Mouse (Mus musculus) bone marrow macrophage, adult 2 months (primary cell): Measurements from ENCODE around the gene Zfp428. TPM values are rescaled to one million over a fixed set of nuclear protein-coding genes. Genes with fewer than 3 reads are reported as not detected.
A peak's percentile ranks its signal among the peaks of the same experiment; 100 is the strongest.
"Not testable (repeated sequence)": the region's sequence is repeated elsewhere in the genome, so short reads cannot be mapped to it uniquely, and the experiment has no call there.

Experiments
- H3K27ac ChIP-seq: 2 replicates; pipeline ENCODE4 v1.5.1; 2012; ENCODE audit warnings: low read depth, low read length; ENCODE audit not compliant: insufficient read depth
- H3K4me1 ChIP-seq: 2 replicates; pipeline ENCODE4 v1.6.1; 2012; ENCODE audit warnings: low read length; ENCODE audit not compliant: control insufficient read depth, insufficient read depth
- H3K4me3 ChIP-seq: 2 replicates; pipeline ENCODE4 v1.5.1; 2012; ENCODE audit warnings: mild to moderate bottlenecking, low read length, moderate library complexity; ENCODE audit not compliant: insufficient read depth
- CTCF ChIP-seq: IDR thresholded peaks from 2 replicates; pipeline ENCODE4 v1.5.1; 2012; ENCODE audit warnings: low read depth, mild to moderate bottlenecking, low read length, moderate library complexity
- POLR2A ChIP-seq: IDR thresholded peaks from 2 replicates; pipeline ENCODE4 v1.6.1; 2012; ENCODE audit warnings: mild to moderate bottlenecking, low read depth, low read length, borderline replicate concordance
- polyA plus RNA-seq: library from polyadenylated mRNA; stranded (reverse); fragments of >200 nt; gene quantifications from 2 replicates; pipeline ENCODE4 v1.2.4, GENCODE M21; 2012; ENCODE audit not compliant: missing spikeins, insufficient read depth, insufficient read length

Zfp428 gene
- polyA plus RNA-seq, 1 experiment: not detected

DNA sequence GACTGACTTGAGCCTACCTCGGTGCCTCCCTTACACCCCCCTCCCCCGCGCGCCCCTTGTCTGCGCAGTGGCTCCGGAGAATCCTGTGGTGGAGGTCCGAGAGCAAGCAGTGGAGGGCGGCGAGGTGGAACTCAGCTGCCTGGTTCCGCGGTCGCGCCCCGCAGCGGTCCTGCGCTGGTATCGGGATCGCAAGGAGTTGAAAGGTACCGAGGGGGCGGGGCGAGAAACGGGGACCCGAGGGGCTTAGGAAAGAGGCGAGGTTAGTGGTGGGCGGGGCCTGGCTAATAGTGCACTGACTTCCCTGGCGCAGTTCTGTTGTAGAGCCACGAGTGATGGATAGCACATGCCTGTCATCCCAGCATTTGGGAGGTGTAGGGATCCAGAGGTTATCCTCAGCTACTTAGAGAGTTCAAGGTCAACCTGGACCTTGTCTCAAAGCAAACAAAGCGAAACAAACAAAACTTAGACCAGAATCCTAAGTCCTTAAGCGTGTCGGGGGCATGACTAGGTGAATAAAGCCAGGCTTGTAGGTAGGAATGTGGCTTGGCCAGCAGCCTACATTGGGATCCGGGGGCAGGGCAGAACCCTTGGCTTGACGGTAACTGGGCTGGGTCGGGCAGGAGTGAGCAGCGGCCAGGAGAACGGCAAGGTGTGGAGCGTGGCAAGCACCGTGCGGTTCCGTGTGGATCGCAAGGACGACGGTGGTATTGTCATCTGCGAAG, 6.8 kb upstream of the Zfp428 start:
- Histone ChIP-seq H3K4me1 (no peaks in the 10 kb centered on the region), H3K27ac (no peak overlapping the region), H3K4me3 (no peak overlapping the region)
- no peak for TF ChIP-seq POLR2A

DNA sequence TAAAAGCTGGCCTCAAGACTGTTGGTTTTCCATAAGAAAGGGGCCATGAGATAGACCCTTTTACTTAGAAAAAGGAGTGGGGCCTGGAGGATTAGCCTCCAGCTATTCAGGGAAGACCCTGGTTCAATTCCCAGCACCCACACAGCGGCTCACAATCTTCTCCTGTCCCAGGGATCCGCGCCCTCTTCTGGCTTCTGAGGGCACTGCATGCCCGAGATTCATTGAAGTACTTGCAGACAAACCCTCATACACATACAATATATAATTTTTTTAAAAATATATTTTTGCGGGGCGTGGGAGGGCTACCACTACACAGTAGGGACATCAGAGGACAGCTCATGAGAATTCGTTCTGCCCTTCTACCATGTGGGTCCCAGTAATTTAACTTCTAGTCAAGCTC, 5.9 kb upstream of the Zfp428 start:
- H3K27ac ChIP-seq: no peak overlapping the region
- TF ChIP-seq POLR2A (no peak), CTCF (no peak)
- H3K4me1 ChIP-seq: no peaks in the 10 kb centered on the region
- H3K4me3 ChIP-seq: no peak overlapping the region

DNA sequence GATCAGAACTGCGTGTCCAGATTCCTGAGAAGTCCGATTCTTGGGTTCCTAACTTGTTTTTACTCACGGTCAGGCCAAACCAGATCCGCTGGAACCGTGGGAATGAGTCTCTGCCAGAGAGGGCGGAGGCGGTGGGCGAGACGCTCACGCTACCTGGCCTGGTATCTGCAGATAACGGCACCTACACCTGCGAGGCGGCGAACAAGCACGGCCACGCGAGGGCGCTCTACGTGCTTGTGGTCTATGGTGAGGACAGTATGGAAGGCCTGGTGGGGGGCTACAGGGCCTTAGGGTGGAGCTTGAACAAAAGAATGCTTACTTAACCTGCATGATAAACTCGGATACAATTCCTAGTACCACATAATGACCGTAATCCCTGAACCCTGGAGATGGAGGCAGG, 5.3 kb upstream of the Zfp428 start:
- Histone ChIP-seq H3K27ac (no peak overlapping the region), H3K4me1 (no peaks in the 10 kb centered on the region), H3K4me3 (no peak overlapping the region)
- TF ChIP-seq POLR2A (no peak), CTCF (peak; percentile 52; the same call in 1 of the 2 replicates)

DNA sequence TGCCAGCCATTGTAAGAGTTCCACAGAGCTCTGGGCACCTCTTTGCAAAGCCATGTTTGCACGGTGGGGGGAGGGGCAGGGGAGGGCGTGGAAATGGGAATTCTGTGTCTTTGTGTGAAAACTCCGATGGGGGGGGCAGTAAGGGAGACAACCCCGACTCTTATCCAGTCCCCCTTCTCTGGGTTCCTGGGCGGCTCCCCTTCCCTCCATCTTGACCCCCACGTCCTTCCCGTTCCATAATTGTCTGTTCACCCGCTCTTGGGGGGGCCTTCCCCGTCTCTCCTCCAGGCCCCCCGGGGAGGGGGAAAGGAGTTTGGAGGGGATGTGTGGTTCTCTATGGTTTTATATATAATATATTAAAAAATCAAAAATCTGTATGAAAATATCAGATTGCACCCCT, 2.8 kb upstream of the Zfp428 start:
- TF ChIP-seq CTCF: no peak
- no peak for TF ChIP-seq POLR2A
- Histone ChIP-seq H3K27ac (no peak overlapping the region), H3K4me1 (peaks cover 5% of the 10 kb centered on the region; the same call in 1 of the 2 replicates), H3K4me3 (no peak overlapping the region)

DNA sequence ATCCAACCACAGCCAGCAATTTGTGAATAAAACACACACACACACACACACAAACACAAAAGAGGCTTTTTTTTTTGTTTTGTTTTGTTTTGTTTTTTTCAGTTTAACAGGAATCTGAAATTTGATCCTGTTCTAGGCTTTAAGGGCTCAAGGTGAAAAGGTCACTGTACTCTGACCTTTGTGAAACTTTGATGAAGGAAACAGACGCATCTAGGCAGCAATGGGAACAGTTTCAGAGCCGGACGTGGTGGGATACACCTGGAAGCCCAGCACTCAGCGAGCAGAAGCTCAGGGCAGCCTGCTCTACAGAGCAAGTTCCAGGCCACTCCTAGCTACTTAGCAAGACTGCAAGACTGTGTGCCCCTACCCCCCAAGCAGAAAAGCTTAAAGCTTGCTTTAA, 1.9 kb upstream of the Zfp428 start:
- Histone ChIP-seq H3K27ac (no peak overlapping the region), H3K4me3 (no peak overlapping the region), H3K4me1 (peaks cover 10% of the 10 kb centered on the region)
- TF ChIP-seq CTCF (no peak), POLR2A (no peak)

DNA sequence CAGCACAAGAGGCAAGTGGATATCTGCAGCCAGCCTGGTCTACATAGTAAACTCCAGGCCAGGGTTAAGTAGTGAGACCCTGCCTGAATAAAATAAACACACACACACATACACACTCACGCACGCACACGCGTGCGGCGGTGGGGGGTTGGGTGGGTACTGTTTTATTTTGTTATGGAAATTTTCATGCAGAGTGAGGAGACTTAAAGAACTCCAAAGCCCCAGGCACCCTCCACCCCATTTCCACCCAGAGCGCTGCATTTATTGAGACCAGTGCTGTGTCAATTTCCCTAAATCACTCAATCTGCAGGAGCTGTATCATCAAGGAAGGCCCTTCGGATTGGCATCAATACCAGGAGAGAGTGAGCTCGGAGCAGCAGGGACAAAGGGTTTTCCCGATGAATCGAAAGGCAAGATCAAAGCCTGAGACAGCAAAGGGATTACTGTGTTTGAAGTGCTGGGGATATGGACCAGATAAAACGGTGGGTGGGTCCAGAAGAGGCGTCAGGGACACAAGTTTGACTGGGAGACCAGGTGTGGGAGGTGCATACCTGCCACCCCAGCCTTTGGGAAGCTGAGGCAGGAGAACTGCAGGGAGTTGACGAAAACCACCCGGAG, 1.2 kb upstream of the Zfp428 start:
- H3K27ac ChIP-seq: no peak overlapping the region

DNA sequence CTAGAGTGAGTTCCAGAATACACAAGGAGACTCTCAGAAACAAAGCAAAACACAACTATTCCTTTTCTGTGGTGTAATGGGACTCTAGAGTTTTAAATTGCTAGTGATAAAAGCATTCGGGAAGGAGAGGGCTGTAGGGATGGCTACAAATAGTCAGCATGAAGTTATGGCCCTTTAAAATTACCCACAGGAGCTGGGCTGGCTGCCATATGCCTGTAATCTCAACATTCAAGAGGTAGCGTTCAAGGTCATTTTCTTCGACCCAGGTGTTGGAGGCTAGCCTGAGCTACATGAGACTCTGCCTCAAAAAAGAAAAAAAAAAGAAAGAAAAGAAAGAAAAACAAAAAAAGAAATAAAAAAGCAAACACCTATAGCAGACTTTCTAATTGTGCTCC, 744 bp upstream of the Zfp428 start:
- H3K4me1 ChIP-seq: peaks cover 10% of the 10 kb centered on the region
- no peak overlapping the region for H3K27ac ChIP-seq
- H3K4me3 ChIP-seq: no peak overlapping the region; the same call in 1 of the 2 replicates
- TF ChIP-seq POLR2A: no peak
- TF ChIP-seq CTCF: no peak

More for the DNA sequence above, 1.2 kb upstream of the Zfp428 start:
- Histone ChIP-seq H3K4me3 (no peak overlapping the region), H3K4me1 (peaks cover 10% of the 10 kb centered on the region)
- TF ChIP-seq CTCF: no peak
- TF ChIP-seq POLR2A: no peak

DNA sequence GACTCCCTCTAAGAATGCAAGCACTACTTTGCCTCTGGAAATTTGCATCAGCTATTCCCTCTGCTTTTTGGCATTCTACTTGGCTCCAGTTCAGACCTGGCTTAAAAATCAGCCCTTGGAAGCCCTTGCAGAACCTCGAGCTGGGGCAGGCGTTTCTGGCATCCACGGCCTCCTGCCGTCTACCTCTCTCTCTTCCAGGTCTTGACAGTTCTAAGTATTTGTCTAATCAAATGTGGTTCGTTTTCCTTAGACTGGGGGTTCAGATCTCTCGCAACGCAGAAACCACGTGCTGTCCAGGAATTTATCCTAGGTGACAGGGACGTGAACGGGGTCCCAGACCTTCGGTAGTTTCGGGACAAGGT, 349 bp upstream of the Zfp428 start:
- TF ChIP-seq CTCF (no peak), POLR2A (no peak)
- Histone ChIP-seq H3K27ac (no peak overlapping the region), H3K4me1 (peaks cover 11% of the 10 kb centered on the region), H3K4me3 (peak overlapping the region; percentile 89)

DNA sequence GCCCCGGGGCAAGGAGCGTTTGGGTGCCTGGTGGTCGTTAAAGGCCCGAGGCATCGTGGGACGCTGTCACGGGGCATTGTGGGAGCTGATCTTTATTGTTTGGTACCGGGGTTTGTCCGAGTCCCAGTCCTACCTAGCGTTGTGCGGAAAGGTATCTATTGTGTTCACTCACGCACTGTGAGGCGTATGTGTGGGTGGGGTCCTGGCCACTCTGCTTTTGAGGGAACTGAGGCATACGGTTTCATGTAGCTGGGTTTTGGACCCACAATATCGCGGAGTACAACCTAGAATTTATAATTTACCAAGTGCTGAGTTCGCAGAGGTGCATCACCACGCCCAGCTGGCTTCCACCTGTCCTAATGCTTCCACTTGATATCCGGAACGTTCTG, 914 bp downstream of the Zfp428 start:
- Histone ChIP-seq H3K27ac (peak overlapping the region; percentile 70), H3K4me1 (peaks cover 15% of the 10 kb centered on the region), H3K4me3 (peak overlapping the region; percentile 89)
- TF ChIP-seq POLR2A (no peak), CTCF (no peak)

DNA sequence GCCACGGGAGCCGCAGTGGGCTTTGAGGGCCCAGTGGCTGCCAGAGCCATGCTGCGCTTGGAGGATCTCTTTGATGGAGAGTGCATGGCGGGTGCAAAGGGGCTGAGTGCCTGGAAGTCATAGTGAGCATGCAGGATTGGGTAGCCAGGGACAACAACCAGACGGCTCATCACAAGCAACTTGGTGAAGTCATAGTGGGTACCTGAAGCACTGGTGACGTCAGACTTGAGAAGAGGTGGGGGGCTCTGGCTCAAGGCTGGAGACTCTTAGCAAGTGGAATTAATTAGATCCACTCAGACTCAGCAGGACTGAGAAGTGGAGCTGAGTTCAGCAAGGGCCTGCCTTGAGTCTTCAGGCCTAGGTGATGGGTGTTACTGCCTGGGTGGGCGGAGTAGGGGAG, 5.5 kb downstream of the Zfp428 start, which contains the start of gene AC161166.1:
Gene AC161166.1, minus strand, starts transcription at position 101 of the 400 bp plus-strand sequence.
- no peak within 1 kb of the TSS for H3K27ac ChIP-seq
- TF ChIP-seq POLR2A (no peak), CTCF (no peak)
- H3K4me1 ChIP-seq: peaks cover 15% of the 10 kb centered on the region
- no peak within 1 kb of the TSS for H3K4me3 ChIP-seq

DNA sequence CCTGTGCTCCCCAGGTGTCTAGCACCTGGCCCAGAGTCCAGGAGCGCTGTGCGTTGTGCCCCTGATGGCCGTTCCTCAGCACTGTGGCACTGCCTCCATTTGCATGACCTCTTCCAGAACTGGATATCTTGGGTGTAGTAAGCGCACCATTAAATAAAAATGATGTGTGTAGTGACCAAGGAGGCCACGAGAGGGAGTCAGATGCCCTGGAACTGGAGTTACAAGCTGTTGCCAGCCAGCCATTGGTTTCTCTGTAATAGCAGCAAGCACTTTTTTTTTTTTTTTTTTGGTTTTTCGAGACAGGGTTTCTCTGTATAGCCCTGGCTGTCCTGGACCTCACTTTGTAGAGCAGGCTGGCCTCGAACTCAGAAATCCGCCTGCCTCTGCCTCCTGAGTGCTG, 9.5 kb downstream of the Zfp428 start:
- not testable (repeated sequence) for H3K27ac ChIP-seq, H3K4me1 ChIP-seq, H3K4me3 ChIP-seq
